Mouse (Mus musculus) gastrocnemius, adult 18-20 months (tissue): ENCODE data around the gene Timp4. TPM values are rescaled to one million over a fixed set of nuclear protein-coding genes. Genes with fewer than 3 reads are reported as not detected.

ENCODE experiments used
- DNase-seq: peaks from one replicate; pipeline ENCODE4 v3.0.0; 2021; ENCODE audit warnings: low spot score
- total RNA-seq, 2 experiments: library from RNA; stranded (reverse); gene quantifications; 2 replicates each; pipeline ENCODE4 v1.2.3; 2021

The Timp4 gene
- total RNA-seq, 2 experiments from 2014 or later = 20.1 to 24.4 TPM

- DNase-seq = no peak
Measured at GRCm38 (mm10) chr6:115200753-115201152, 51.3 kb downstream of the Timp4 start.

Other genes starting within 250 kb of the Timp4 start
- gene Tamm41, start 214.3 kb downstream of the Timp4 start, total RNA-seq = 1 to 10 TPM; 7.6 to 8.2 TPM
- gene Syn2, start 117.3 kb downstream of the Timp4 start, total RNA-seq = under 1 TPM; 0.34 to 0.40 TPM
- gene Gm17482, start 24.9 kb downstream of the Timp4 start, total RNA-seq = not detected
- 1 to 10 TPM; 3.5 to 4.7 TPM for gene Pparg, start 108.7 kb upstream of the Timp4 start, total RNA-seq